8 mouse cellular contexts compared by ENCODE assay signal in genomic region chr15:52506930-52507329, GRCm38 (mm10).
DNase-seq lines count a peak whose midpoint lies in the region; ATAC-seq and TF ChIP-seq lines count a peak whose summit lies in the region.

No protein-coding gene starts in this region.

- WGBS in liver, embryonic 14.5 days (ENCODE audit: insufficient replicate concordance): 3% methylated on average over 7 of the region's 7 CpGs
- 9% methylated on average over 7 of the region's 7 CpGs for WGBS in spleen, adult 2 months

- H3K4me1 ChIP-seq in liver, embryonic 14.5 days (replicated peaks; ENCODE audit: control insufficient read depth in 2 of 2, insufficient read depth in 2 of 2, low read length in 1 of 2): no peaks in the 10 kb centered on the region
- H3K4me1 ChIP-seq in spleen, adult 2 months (ENCODE audit: control insufficient read depth, insufficient read depth, insufficient read length): no peaks in the 10 kb centered on the region

- no peak overlapping the region for H3K4me3 ChIP-seq in liver, embryonic 14.5 days (ENCODE audit: insufficient read depth in 1 of 2, low read depth in 2 of 2, low read length in 2 of 2)
- H3K4me3 ChIP-seq in spleen, adult 2 months (ENCODE audit: extremely low read depth, insufficient read depth, insufficient read length): no peak overlapping the region

- ATAC-seq in liver, embryonic 14.5 days (ENCODE audit: insufficient read depth): no peak

- peak; percentile 61 for TF ChIP-seq CTCF in liver, embryonic 14.5 days (IDR thresholded peaks at IDR 0.05; ENCODE audit: low read depth)
- peak; percentile 37; the same call in 1 of the 2 replicates for TF ChIP-seq CTCF in spleen, adult 2 months (IDR thresholded peaks at IDR 0.05; ENCODE audit: extremely low read depth, insufficient read depth, insufficient read length, insufficient replicate concordance)

- peak; percentile 22 to 61 for DNase-seq in heart, adult 18-20 months
- DNase-seq in heart, adult 11 months: no peak
- peak; percentile 27 for DNase-seq in ovary, postnatal 14 days (ENCODE audit: low spot score)
- DNase-seq in ovary, postnatal 10 days (ENCODE audit: low spot score): no peak
- DNase-seq in c-Kit-negative CD71-positive TER-119-positive erythroid progenitor cells, embryonic 14.5 days (ENCODE audit: low read depth, low spot score): peak; percentile 17
- DNase-seq in fibroblast of lung, adult 2 months (ENCODE audit: low read depth): peak; percentile 9
- peak; percentile 3 to 20 (median 5) for DNase-seq in liver, embryonic 14.5 days (ENCODE audit: low read depth in 3 of 3, low spot score in 3 of 3)
- DNase-seq in spleen, adult 2 months (ENCODE audit: low read depth in 1 of 2, low spot score in 2 of 2): no peak

- no peak for TF ChIP-seq POLR2A in spleen, adult 2 months (IDR thresholded peaks at IDR 0.05; ENCODE audit: low read depth, low read length)

- no peak overlapping the region for H3K27ac ChIP-seq in liver, embryonic 14.5 days
- no peak overlapping the region for H3K27ac ChIP-seq in spleen, adult 2 months (ENCODE audit: insufficient read depth, low read length)

- H3K9me3 ChIP-seq in liver, embryonic 14.5 days (ENCODE audit: control insufficient read depth, low read length): no peaks in the 10 kb centered on the region

- no peaks in the 10 kb centered on the region for H3K27me3 ChIP-seq in liver, embryonic 14.5 days (ENCODE audit: control insufficient read depth, insufficient read depth, low read length)
- no peaks in the 10 kb centered on the region for H3K27me3 ChIP-seq in spleen, adult 2 months (ENCODE audit: control insufficient read depth, insufficient read depth, low read length)

- no peak for TF ChIP-seq EP300 in liver, embryonic 14.5 days (IDR thresholded peaks at IDR 0.05; ENCODE audit: low read depth)

- no peak overlapping the region for H3K4me2 ChIP-seq in liver, embryonic 14.5 days (ENCODE audit: low read depth)

- H3K9ac ChIP-seq in liver, embryonic 14.5 days (replicated peaks): no peak overlapping the region

- H3K36me3 ChIP-seq in liver, embryonic 14.5 days (replicated peaks; ENCODE audit: control insufficient read depth, insufficient read depth, low read depth): no peaks in the 10 kb centered on the region
- no peaks in the 10 kb centered on the region for H3K36me3 ChIP-seq in spleen, adult 2 months (ENCODE audit: control insufficient read depth, insufficient read depth, low read length)

Comparison
In these comparisons a context has a peak if more than half of its experiments do, and no peak if none do; other contexts are left out.
1. DNase-seq: peak in heart, adult 18-20 months (2 of 2), ovary, postnatal 14 days (single experiment), c-Kit-negative CD71-positive TER-119-positive erythroid progenitor cells, embryonic 14.5 days (single experiment), fibroblast of lung, adult 2 months (single experiment) and liver, embryonic 14.5 days (3 of 3); none in heart, adult 11 months (single experiment), ovary, postnatal 10 days (single experiment) and spleen, adult 2 months (0 of 2).